8 mouse cellular contexts compared by ENCODE assay signal in genomic region chr5:36946445-36946844, GRCm38 (mm10). TPM values are rescaled to one million over a fixed set of nuclear protein-coding genes. Genes with fewer than 3 reads are reported as not detected.
DNase-seq lines count a peak whose midpoint lies in the region; ATAC-seq and TF ChIP-seq lines count a peak whose summit lies in the region.

No protein-coding gene starts in this region.

- no peak overlapping the region for H3K27ac ChIP-seq in intestine, embryonic 14.5 days (ENCODE audit: low read depth)
- H3K27ac ChIP-seq in intestine, embryonic 15.5 days, result no peak overlapping the region
- H3K27ac ChIP-seq in olfactory bulb, adult 2 months (ENCODE audit: insufficient read depth, low read depth, low read length), result no peak overlapping the region

- no peak overlapping the region for H3K9ac ChIP-seq in intestine, embryonic 14.5 days (ENCODE audit: low read length)
- no peak overlapping the region for H3K9ac ChIP-seq in intestine, embryonic 15.5 days

- no peak for ATAC-seq in intestine, embryonic 14.5 days (replicated peaks; ENCODE audit: low FRiP score, low TSS enrichment, low read depth)
- no peak for ATAC-seq in intestine, embryonic 15.5 days
- no peak for ATAC-seq in inflammation-experienced regulatory T-cells, adult 6 months

- intact Hi-C loops in left cerebral cortex, postnatal 25 days (cut with DNase I), result loop anchor here (5.0 kb wide), 1 partner anchor 109 kb away; no protein-coding TSS in a partner anchor

- peak; percentile 77 for DNase-seq in intestine, embryonic 14.5 days (ENCODE audit: low spot score)
- peak; percentile 59 for DNase-seq in CD4-positive helper T cell, adult 2 months (ENCODE audit: low read depth, low spot score)
- DNase-seq in adrenal gland, adult 2 months, result peak; percentile 31
- peak; percentile 48 for DNase-seq in embryo, embryonic 11.5 days (ENCODE audit: low read depth, low spot score)
- peak; percentile 61 to 63 for DNase-seq in left cerebral cortex, postnatal 25 days (ENCODE audit: low spot score in 2 of 2)

- peak; percentile 65; the same call in 1 of the 2 replicates for TF ChIP-seq CTCF in olfactory bulb, adult 2 months (IDR thresholded peaks at IDR 0.05; ENCODE audit: insufficient read depth, low read depth, low read length)

- no peak overlapping the region for H3K4me2 ChIP-seq in intestine, embryonic 14.5 days (ENCODE audit: low read length)
- H3K4me2 ChIP-seq in intestine, embryonic 15.5 days (replicated peaks), result no peak overlapping the region

- H3K27me3 ChIP-seq in intestine, embryonic 14.5 days (replicated peaks; ENCODE audit: control insufficient read depth, insufficient read depth, low read length), result no peaks in the 10 kb centered on the region
- no peaks in the 10 kb centered on the region for H3K27me3 ChIP-seq in intestine, embryonic 15.5 days (replicated peaks)

- 16% methylated on average over 5 of the region's 5 CpGs for WGBS in intestine, embryonic 14.5 days
- 4% methylated on average over 5 of the region's 5 CpGs for WGBS in intestine, embryonic 15.5 days
- WGBS in olfactory bulb, adult 2 months, result 1% methylated on average over 5 of the region's 5 CpGs

- no peaks in the 10 kb centered on the region for H3K9me3 ChIP-seq in intestine, embryonic 14.5 days (ENCODE audit: control insufficient read depth, low read length)
- H3K9me3 ChIP-seq in intestine, embryonic 15.5 days, result no peaks in the 10 kb centered on the region

- no peak overlapping the region for H3K4me3 ChIP-seq in intestine, embryonic 14.5 days (ENCODE audit: low read depth, low read length)
- no peak overlapping the region for H3K4me3 ChIP-seq in intestine, embryonic 15.5 days (replicated peaks)
- H3K4me3 ChIP-seq in olfactory bulb, adult 2 months (ENCODE audit: insufficient read depth, low read depth, low read length), result no peak overlapping the region

- H3K4me1 ChIP-seq in intestine, embryonic 14.5 days (replicated peaks; ENCODE audit: control insufficient read depth, insufficient read depth, low read length), result no peaks in the 10 kb centered on the region
- H3K4me1 ChIP-seq in intestine, embryonic 15.5 days (replicated peaks), result no peaks in the 10 kb centered on the region
- H3K4me1 ChIP-seq in olfactory bulb, adult 2 months (ENCODE audit: control insufficient read depth, insufficient read depth, low read length), result peaks cover 24% of the 10 kb centered on the region

- H3K36me3 ChIP-seq in intestine, embryonic 14.5 days (ENCODE audit: control insufficient read depth, insufficient read depth, low read length), result no peaks in the 10 kb centered on the region
- no peaks in the 10 kb centered on the region for H3K36me3 ChIP-seq in intestine, embryonic 15.5 days

- no peak for TF ChIP-seq POLR2A in olfactory bulb, adult 2 months (IDR thresholded peaks at IDR 0.05; ENCODE audit: insufficient read depth, low read depth, low read length)

RNA-seq across cellular contexts. Expression of gene Wfs1, which starts 42.6 kb away (rescaled TPM):
- polyA plus RNA-seq in intestine, embryonic 14.5 days (2014; fragmentation: Nextera tagmentation; extraction: Ambion mirVana), result 13.3 and 13.6 TPM in 2 replicates
- polyA plus RNA-seq in intestine, embryonic 15.5 days (2015; fragmentation: Nextera tagmentation; extraction: Ambion mirVana), result 12.1 and 14.6 TPM in 2 replicates
- total RNA-seq in adrenal gland, adult 2 months (2021), result 100 to 1,000 TPM in 1 of 2 experiments, 10 to 100 TPM in 1; 32.6 to 122 TPM
- 39.2 and 91.2 TPM in 2 replicates for polyA plus RNA-seq in adrenal gland, adult 2 months (2012; rRNA removed)
- 100 to 1,000 TPM; 114 to 145 TPM for total RNA-seq in left cerebral cortex, postnatal 25 days (2021)
- polyA plus RNA-seq in olfactory bulb, adult 2 months (2012; ENCODE audit: insufficient read depth, insufficient read length, low replicate concordance, missing spikeins), result not detected in 2 replicates
- 1 to 10 TPM in 2 of 3 experiments, under 1 TPM in 1; 0.68 to 1.5 (median 1.2) TPM for polyA plus RNA-seq in inflammation-experienced regulatory T-cells, adult 6 months (2017; shearing (Covaris generic))
